Mouse (Mus musculus) E14TG2a.4 (cell line): ENCODE measurements around the gene Utp15.

Source experiments
- H3K27me3 ChIP-seq: 2 replicates; pipeline ENCODE4 v1.6.1; 2014; ENCODE audit warnings: low read length, control low read depth; ENCODE audit not compliant: insufficient read depth
- H3K36me3 ChIP-seq: 2 replicates; pipeline ENCODE4 v1.6.1; 2014; ENCODE audit warnings: low read length, control low read depth; ENCODE audit not compliant: insufficient read depth
- H3K4me1 ChIP-seq: replicated peaks from 2 replicates; pipeline ENCODE4 v1.6.1; 2014; ENCODE audit warnings: low read depth, low read length, control low read depth
- H3K4me3 ChIP-seq: replicated peaks from 2 replicates; pipeline ENCODE4 v1.5.1; 2014; ENCODE audit warnings: mild to moderate bottlenecking, low read length
- H3K9me3 ChIP-seq: 2 replicates; pipeline ENCODE4 v1.6.1; 2014; ENCODE audit warnings: low read length, control low read depth
- CTCF ChIP-seq: conservative IDR thresholded peaks from 2 replicates; pipeline ENCODE4 v1.5.1; 2014; ENCODE audit warnings: low read length
- NANOG ChIP-seq: IDR thresholded peaks from 2 replicates; pipeline ENCODE4 v1.6.1; 2014; ENCODE audit warnings: borderline replicate concordance, low read length, mixed read lengths
- POU5F1 ChIP-seq: IDR thresholded peaks from 2 replicates; pipeline ENCODE4 v1.6.1; 2014; ENCODE audit warnings: low read length, borderline replicate concordance

Gene Utp15

GRCm38 (mm10) chr13:98205111-98205510 lies 57.7 kb downstream of the Utp15 start:
- TF ChIP-seq NANOG (no peak), CTCF (no peak), POU5F1 (no peak)
- Histone ChIP-seq H3K9me3 (no peaks in the 10 kb centered on the region), H3K4me3 (peak overlapping the region; percentile 82; the same call in 1 of the 2 replicates), H3K27me3 (peaks cover 60% of the 10 kb centered on the region), H3K4me1 (peaks cover 29% of the 10 kb centered on the region), H3K36me3 (no peaks in the 10 kb centered on the region)

GRCm38 (mm10) chr13:98204371-98204770 lies 58.5 kb downstream of the Utp15 start:
- Histone ChIP-seq H3K36me3 (no peaks in the 10 kb centered on the region), H3K4me3 (no peak overlapping the region), H3K9me3 (no peaks in the 10 kb centered on the region), H3K4me1 (peaks cover 29% of the 10 kb centered on the region), H3K27me3 (peaks cover 55% of the 10 kb centered on the region)
- no peak for TF ChIP-seq POU5F1
- TF ChIP-seq NANOG, result no peak
- TF ChIP-seq CTCF, result no peak

GRCm38 (mm10) chr13:98201436-98201835 lies 61.4 kb downstream of the Utp15 start:
- peaks cover 29% of the 10 kb centered on the region for H3K4me1 ChIP-seq
- H3K27me3 ChIP-seq, result peaks cover 39% of the 10 kb centered on the region
- TF ChIP-seq CTCF (no peak), NANOG (no peak), POU5F1 (no peak)
- H3K36me3 ChIP-seq, result no peaks in the 10 kb centered on the region
- no peaks in the 10 kb centered on the region for H3K9me3 ChIP-seq
- no peak overlapping the region for H3K4me3 ChIP-seq
